Mouse (Mus musculus) ovary, adult 2 months (tissue): Measurements from ENCODE around the gene Cpxm2. TPM values are rescaled to one million over a fixed set of nuclear protein-coding genes. Genes with fewer than 3 reads are reported as not detected.

ENCODE experiments used
- polyA plus RNA-seq: library from polyadenylated mRNA; depleted of rRNA; stranded (reverse); fragments of >200 nt; gene quantifications from 2 replicates; pipeline ENCODE4 v1.2.3, GENCODE M21; 2012; rRNA removed

Gene Cpxm2
- polyA plus RNA-seq: 7.4 and 8.1 TPM in 2 replicates

GRCm38 (mm10) chr7:132154368-132154961 lies at the start of gene Cpxm2:
TSS of gene Cpxm2 (minus strand) at chr7:132154739.

Other genes starting within 250 kb of the Cpxm2 start
- not detected in 2 replicates for gene Gpr26, start 188.3 kb downstream of the Cpxm2 start, polyA plus RNA-seq
- 4.8 and 6.4 TPM in 2 replicates for gene Chst15, start 162.5 kb upstream of the Cpxm2 start, polyA plus RNA-seq